Comparison of ENCODE assay signal across 31 mouse cellular contexts in genomic region chr1:64242401-64242800, GRCm38 (mm10).
"Had no signal": no experiment of that assay in that cellular context is flagged by ENCODE, and none has a peak within 500 bp of the region (broad histone marks: within the 10 kb centered on the region; RNA-seq: fewer than 3 reads in every experiment).

No protein-coding gene starts in this region.

- H3K4me1 ChIP-seq: heart, embryonic 10.5 days; heart, embryonic 12.5 days; heart, embryonic 13.5 days; heart, embryonic 15.5 days; hindbrain, embryonic 10.5 days; hindbrain, embryonic 12.5 days; hindbrain, embryonic 13.5 days; hindbrain, embryonic 15.5 days; intestine, embryonic 15.5 days; kidney, embryonic 15.5 days had no signal

- H3K4me3 ChIP-seq: heart, embryonic 10.5 days; heart, embryonic 12.5 days; heart, embryonic 13.5 days; heart, embryonic 15.5 days; hindbrain, embryonic 10.5 days; hindbrain, embryonic 12.5 days; hindbrain, embryonic 13.5 days; hindbrain, embryonic 15.5 days; intestine, embryonic 15.5 days; kidney, embryonic 15.5 days; layer of hippocampus, adult 2 months; left cerebral cortex, adult 2 months had no signal

- H3K9ac ChIP-seq: heart, embryonic 12.5 days; heart, embryonic 13.5 days; heart, embryonic 15.5 days; hindbrain, embryonic 12.5 days; hindbrain, embryonic 13.5 days; hindbrain, embryonic 14.5 days; hindbrain, embryonic 15.5 days; intestine, embryonic 15.5 days; kidney, embryonic 15.5 days had no signal

- H3K4me2 ChIP-seq: heart, embryonic 11.5 days; heart, embryonic 12.5 days; heart, embryonic 13.5 days; heart, embryonic 15.5 days; hindbrain, embryonic 12.5 days; hindbrain, embryonic 13.5 days; hindbrain, embryonic 14.5 days; hindbrain, embryonic 15.5 days; intestine, embryonic 15.5 days; kidney, embryonic 15.5 days had no signal

- H3K9me3 ChIP-seq: heart, embryonic 10.5 days; heart, embryonic 15.5 days; hindbrain, embryonic 10.5 days; hindbrain, embryonic 12.5 days; hindbrain, embryonic 13.5 days; hindbrain, embryonic 15.5 days; intestine, embryonic 15.5 days; kidney, embryonic 15.5 days had no signal

- H3K27me3 ChIP-seq: heart, embryonic 12.5 days; heart, embryonic 13.5 days; heart, embryonic 15.5 days; hindbrain, embryonic 12.5 days; hindbrain, embryonic 13.5 days; hindbrain, embryonic 15.5 days; intestine, embryonic 15.5 days; kidney, embryonic 15.5 days had no signal

- H3K36me3 ChIP-seq: heart, embryonic 10.5 days; heart, embryonic 12.5 days; heart, embryonic 13.5 days; heart, embryonic 15.5 days; hindbrain, embryonic 10.5 days; hindbrain, embryonic 12.5 days; hindbrain, embryonic 13.5 days; hindbrain, embryonic 15.5 days; intestine, embryonic 15.5 days; kidney, embryonic 15.5 days had no signal

- DNase-seq: heart, postnatal 10 days; heart, postnatal 14 days; heart, postnatal 36 days; heart, postnatal 4 days; kidney, adult 11 months; kidney, adult 18-20 months; kidney, adult 2 months; kidney, adult 8-10 months; kidney, adult 9 months; kidney, postnatal 10 days; kidney, postnatal 14 days; kidney, postnatal 25 days; kidney, postnatal 36 days; layer of hippocampus, adult 9-11 months; layer of hippocampus, postnatal 36 days had no signal

- H3K27ac ChIP-seq: heart, embryonic 10.5 days; heart, embryonic 13.5 days; heart, embryonic 15.5 days; hindbrain, embryonic 10.5 days; hindbrain, embryonic 12.5 days; hindbrain, embryonic 13.5 days; hindbrain, embryonic 14.5 days; hindbrain, embryonic 15.5 days; hindbrain, postnatal 0 days; intestine, embryonic 15.5 days; kidney, embryonic 15.5 days; kidney, postnatal 0 days; layer of hippocampus, adult 2 months; left cerebral cortex, adult 2 months had no signal
